Mouse (Mus musculus) testis, postnatal 14 days (tissue): ENCODE measurements around the gene Cdkl4.
A peak's percentile ranks its signal among the peaks of the same experiment; 100 is the strongest.

Experiments
- DNase-seq: peaks from one replicate; pipeline ENCODE4 v3.0.0; 2021; ENCODE audit warnings: low spot score

Gene Cdkl4

GRCm38 (mm10) chr17:80515956-80516355 is 61.7 kb downstream of the Cdkl4 start:
- DNase-seq = no peak

GRCm38 (mm10) chr17:80515513-80515912 is 62.1 kb downstream of the Cdkl4 start:
- no peak for DNase-seq

- DNase-seq = no peak
Measured at GRCm38 (mm10) chr17:80513766-80514165, 63.8 kb downstream of the Cdkl4 start.

GRCm38 (mm10) chr17:80510459-80510855 is 67.2 kb downstream of the Cdkl4 start:
- no peak for DNase-seq

- DNase-seq = no peak
Measured at GRCm38 (mm10) chr17:80509494-80510458, 67.8 kb downstream of the Cdkl4 start.

GRCm38 (mm10) chr17:80505766-80506165 is 71.8 kb downstream of the Cdkl4 start:
- no peak for DNase-seq

GRCm38 (mm10) chr17:80505342-80505741 is 72.3 kb downstream of the Cdkl4 start:
- no peak for DNase-seq

GRCm38 (mm10) chr17:80501805-80502172 is 75.8 kb downstream of the Cdkl4 start:
- DNase-seq = no peak

- DNase-seq = peak; percentile 75
Measured at GRCm38 (mm10) chr17:80501037-80501804, 76.4 kb downstream of the Cdkl4 start.

- no peak for DNase-seq
Measured at GRCm38 (mm10) chr17:80500025-80500424, 77.6 kb downstream of the Cdkl4 start.

- DNase-seq = no peak
Measured at GRCm38 (mm10) chr17:80498600-80499268, 78.9 kb downstream of the Cdkl4 start.

- DNase-seq = no peak
Measured at GRCm38 (mm10) chr17:80497183-80497601, 80.4 kb downstream of the Cdkl4 start.

- no peak for DNase-seq
Measured at GRCm38 (mm10) chr17:80496607-80497170, 80.9 kb downstream of the Cdkl4 start.

- DNase-seq = no peak
Measured at GRCm38 (mm10) chr17:80496185-80496584, 81.4 kb downstream of the Cdkl4 start.

GRCm38 (mm10) chr17:80493891-80494290 is 83.7 kb downstream of the Cdkl4 start:
- DNase-seq = no peak

GRCm38 (mm10) chr17:80492811-80493210 is 84.8 kb downstream of the Cdkl4 start:
- no peak for DNase-seq

- DNase-seq = no peak
Measured at GRCm38 (mm10) chr17:80492274-80492673, 85.3 kb downstream of the Cdkl4 start.

GRCm38 (mm10) chr17:80490166-80490565 is 87.4 kb downstream of the Cdkl4 start:
- DNase-seq = no peak

- no peak for DNase-seq
Measured at GRCm38 (mm10) chr17:80488918-80489317, 88.7 kb downstream of the Cdkl4 start.

- no peak for DNase-seq
Measured at GRCm38 (mm10) chr17:80485160-80485559, 92.5 kb downstream of the Cdkl4 start.

GRCm38 (mm10) chr17:80480855-80481224 is 96.8 kb downstream of the Cdkl4 start:
- no peak for DNase-seq
